Mouse (Mus musculus): ENCODE data around the gene Ccl2. TPM values are rescaled to one million over a fixed set of nuclear protein-coding genes. Genes with fewer than 3 reads are reported as not detected.
A peak's percentile ranks its signal among the peaks of the same experiment; 100 is the strongest.

Ccl2 gene
- polyA plus RNA-seq, 1 experiment from 2014 or later: 3.4 TPM

DNA sequence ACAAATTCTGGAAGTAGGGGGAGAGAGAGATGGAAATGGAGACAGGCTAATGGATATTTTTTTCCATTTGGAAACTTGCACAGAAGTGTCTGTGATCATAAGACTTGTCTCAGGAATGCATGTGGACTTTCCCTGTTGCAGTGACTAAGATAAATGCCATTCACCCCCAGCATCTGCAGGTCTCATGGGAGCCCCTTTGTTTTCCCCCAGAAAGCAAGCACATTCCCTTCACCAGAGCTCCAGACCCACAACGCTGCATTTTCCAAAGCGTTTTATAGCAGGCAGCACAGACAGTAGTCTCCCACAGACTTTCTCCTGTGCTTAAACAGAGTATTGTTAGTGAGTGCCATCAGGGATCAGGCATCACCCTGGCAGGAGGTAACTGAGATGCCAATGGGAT, 16.0 kb upstream of the Ccl2 start:
- 27% methylated on average over 2 of the region's 2 CpGs for WGBS
- no peaks in the 10 kb centered on the region for H3K9me3 ChIP-seq (ENCODE audit: control insufficient read depth)
- H3K36me3 ChIP-seq (ENCODE audit: control insufficient read depth, insufficient read depth): no peaks in the 10 kb centered on the region
- no peak overlapping the region for H3K4me2 ChIP-seq (replicated peaks; ENCODE audit: low read depth)
- no peaks in the 10 kb centered on the region for H3K27me3 ChIP-seq (replicated peaks; ENCODE audit: control insufficient read depth, insufficient read depth, low read length)
- no peak for ATAC-seq
- no peak overlapping the region for H3K9ac ChIP-seq (ENCODE audit: low read depth, low read length)
- TF ChIP-seq CTCF (IDR thresholded peaks at IDR 0.05; ENCODE audit: low read depth): no peak
- H3K4me3 ChIP-seq (ENCODE audit: low read depth, low read length): no peak overlapping the region
- H3K27ac ChIP-seq (ENCODE audit: low read depth, low read length): no peak overlapping the region
- H3K4me1 ChIP-seq (replicated peaks; ENCODE audit: control insufficient read depth, insufficient read depth, low read length): no peaks in the 10 kb centered on the region

DNA sequence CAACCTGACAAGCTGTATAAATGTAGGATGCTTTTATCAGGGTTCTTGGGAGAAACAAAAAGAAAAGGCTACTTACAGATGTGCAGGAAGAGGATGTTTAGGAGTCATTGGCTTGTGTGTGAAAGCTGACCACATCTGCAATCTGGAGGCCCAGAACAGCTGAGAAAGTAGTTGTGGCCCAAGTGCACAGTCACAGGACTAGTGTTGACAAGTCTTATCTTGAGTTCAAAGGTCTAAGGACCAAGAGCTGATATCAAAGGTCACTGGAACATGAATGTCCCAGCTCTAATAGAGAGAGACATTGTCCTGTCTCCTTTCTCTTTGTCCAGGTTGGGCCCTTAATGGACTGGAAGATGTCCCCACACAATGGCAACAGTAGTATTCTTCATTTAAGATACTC, 15.6 kb upstream of the Ccl2 start:
- Histone ChIP-seq H3K9me3 (ENCODE audit: control insufficient read depth) (no peaks in the 10 kb centered on the region), H3K4me1 (replicated peaks; ENCODE audit: control insufficient read depth, insufficient read depth, low read length) (no peaks in the 10 kb centered on the region), H3K27me3 (replicated peaks; ENCODE audit: control insufficient read depth, insufficient read depth, low read length) (no peaks in the 10 kb centered on the region), H3K9ac (ENCODE audit: low read depth, low read length) (no peak overlapping the region), H3K27ac (ENCODE audit: low read depth, low read length) (no peak overlapping the region), H3K4me3 (ENCODE audit: low read depth, low read length) (no peak overlapping the region), H3K36me3 (ENCODE audit: control insufficient read depth, insufficient read depth) (no peaks in the 10 kb centered on the region), H3K4me2 (replicated peaks; ENCODE audit: low read depth) (no peak overlapping the region)
- ATAC-seq: peak; percentile 63; the same call in 1 of the 2 replicates
- TF ChIP-seq CTCF (IDR thresholded peaks at IDR 0.05; ENCODE audit: low read depth): no peak

DNA sequence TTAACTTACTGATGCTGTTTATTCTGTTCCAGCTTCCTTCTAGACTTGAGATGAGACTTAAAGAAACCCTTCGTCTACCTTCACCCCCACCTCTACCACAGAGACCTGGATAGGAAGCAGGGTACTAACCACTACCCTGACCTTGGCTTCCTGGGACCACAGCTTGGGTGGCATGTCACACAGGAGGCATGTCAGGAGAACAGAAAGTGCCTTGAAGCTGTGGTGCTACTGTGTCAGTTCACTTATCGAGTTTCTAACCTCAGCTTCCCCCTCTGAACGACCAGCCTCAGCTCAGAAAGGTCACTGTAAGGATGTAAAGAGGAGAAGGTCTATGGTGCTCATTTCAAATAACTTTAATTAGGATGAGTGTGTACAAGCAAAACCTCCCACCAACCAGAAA, 14.0 kb upstream of the Ccl2 start:
- Histone ChIP-seq H3K4me3 (ENCODE audit: low read depth, low read length) (no peak overlapping the region), H3K27me3 (replicated peaks; ENCODE audit: control insufficient read depth, insufficient read depth, low read length) (no peaks in the 10 kb centered on the region), H3K4me1 (replicated peaks; ENCODE audit: control insufficient read depth, insufficient read depth, low read length) (no peaks in the 10 kb centered on the region), H3K4me2 (replicated peaks; ENCODE audit: low read depth) (no peak overlapping the region), H3K36me3 (ENCODE audit: control insufficient read depth, insufficient read depth) (no peaks in the 10 kb centered on the region), H3K27ac (ENCODE audit: low read depth, low read length) (no peak overlapping the region), H3K9ac (ENCODE audit: low read depth, low read length) (no peak overlapping the region), H3K9me3 (ENCODE audit: control insufficient read depth) (no peaks in the 10 kb centered on the region)
- 61% methylated on average over 3 of the region's 3 CpGs for WGBS
- TF ChIP-seq CTCF (IDR thresholded peaks at IDR 0.05; ENCODE audit: low read depth): no peak
- no peak for ATAC-seq

DNA sequence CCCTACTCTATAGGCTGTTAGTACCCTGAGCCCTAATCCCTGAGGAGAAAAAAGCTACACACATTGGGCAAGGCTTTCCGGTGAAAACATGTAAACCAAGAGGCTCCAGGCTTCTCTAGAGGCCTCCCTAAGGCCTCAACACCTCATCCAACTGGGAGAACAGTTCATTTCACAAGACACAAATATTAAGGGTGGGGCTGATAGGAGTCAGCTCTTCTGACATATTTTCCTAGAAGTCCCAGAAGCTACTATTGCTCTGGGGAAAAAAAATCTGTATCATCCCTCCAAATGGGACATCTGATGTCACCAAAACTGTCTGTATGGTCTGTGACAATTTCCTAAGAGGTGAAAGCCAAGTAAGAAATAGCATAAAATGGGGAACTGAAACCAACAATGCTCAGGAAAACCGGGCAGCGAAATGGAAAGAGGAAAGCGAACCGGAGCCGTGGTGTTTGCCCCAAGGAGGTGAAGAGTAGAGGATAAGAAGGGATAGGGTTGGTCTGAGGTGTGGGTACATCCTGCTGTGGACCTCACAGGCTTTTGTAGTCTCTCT, 12.8 kb upstream of the Ccl2 start:
- no peaks in the 10 kb centered on the region for H3K27me3 ChIP-seq (replicated peaks; ENCODE audit: control insufficient read depth, insufficient read depth, low read length)
- no peak overlapping the region for H3K4me3 ChIP-seq (ENCODE audit: low read depth, low read length)
- H3K4me2 ChIP-seq (replicated peaks; ENCODE audit: low read depth): no peak overlapping the region
- no peaks in the 10 kb centered on the region for H3K9me3 ChIP-seq (ENCODE audit: control insufficient read depth)
- no peak for ATAC-seq
- no peaks in the 10 kb centered on the region for H3K4me1 ChIP-seq (replicated peaks; ENCODE audit: control insufficient read depth, insufficient read depth, low read length)
- H3K9ac ChIP-seq (ENCODE audit: low read depth, low read length): no peak overlapping the region
- 92% methylated on average over 6 of the region's 6 CpGs for WGBS
- no peak overlapping the region for H3K27ac ChIP-seq (ENCODE audit: low read depth, low read length)
- TF ChIP-seq CTCF (IDR thresholded peaks at IDR 0.05; ENCODE audit: low read depth): no peak
- no peaks in the 10 kb centered on the region for H3K36me3 ChIP-seq (ENCODE audit: control insufficient read depth, insufficient read depth)

DNA sequence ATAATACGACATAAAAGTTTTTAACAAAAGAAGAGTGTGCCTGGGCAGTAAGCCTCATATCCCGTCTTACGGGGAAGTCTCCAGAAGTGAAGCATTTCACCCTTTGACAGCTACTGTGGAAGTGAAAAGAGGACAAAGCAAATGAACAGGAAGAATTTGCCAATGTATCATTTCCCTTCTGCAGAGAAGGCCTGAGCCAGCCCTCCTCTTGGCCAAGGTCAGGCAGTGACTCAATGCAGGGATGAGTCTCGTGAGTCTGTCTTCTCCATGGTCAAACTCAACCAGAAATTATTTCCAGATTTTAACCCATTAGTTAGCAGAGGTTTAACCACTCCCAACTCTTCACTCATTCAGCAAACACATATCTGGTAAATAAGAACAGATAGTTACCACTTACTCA, 11.6 kb upstream of the Ccl2 start:
- H3K4me3 ChIP-seq (ENCODE audit: low read depth, low read length): no peak overlapping the region
- no peak overlapping the region for H3K9ac ChIP-seq (ENCODE audit: low read depth, low read length)
- no peak for TF ChIP-seq CTCF (IDR thresholded peaks at IDR 0.05; ENCODE audit: low read depth)
- H3K36me3 ChIP-seq (ENCODE audit: control insufficient read depth, insufficient read depth): no peaks in the 10 kb centered on the region
- no peaks in the 10 kb centered on the region for H3K27me3 ChIP-seq (replicated peaks; ENCODE audit: control insufficient read depth, insufficient read depth, low read length)
- H3K4me2 ChIP-seq (replicated peaks; ENCODE audit: low read depth): no peak overlapping the region
- 77% methylated on average over 4 of the region's 4 CpGs for WGBS
- H3K27ac ChIP-seq (ENCODE audit: low read depth, low read length): no peak overlapping the region
- no peak for ATAC-seq
- H3K9me3 ChIP-seq (ENCODE audit: control insufficient read depth): no peaks in the 10 kb centered on the region
- no peaks in the 10 kb centered on the region for H3K4me1 ChIP-seq (replicated peaks; ENCODE audit: control insufficient read depth, insufficient read depth, low read length)

DNA sequence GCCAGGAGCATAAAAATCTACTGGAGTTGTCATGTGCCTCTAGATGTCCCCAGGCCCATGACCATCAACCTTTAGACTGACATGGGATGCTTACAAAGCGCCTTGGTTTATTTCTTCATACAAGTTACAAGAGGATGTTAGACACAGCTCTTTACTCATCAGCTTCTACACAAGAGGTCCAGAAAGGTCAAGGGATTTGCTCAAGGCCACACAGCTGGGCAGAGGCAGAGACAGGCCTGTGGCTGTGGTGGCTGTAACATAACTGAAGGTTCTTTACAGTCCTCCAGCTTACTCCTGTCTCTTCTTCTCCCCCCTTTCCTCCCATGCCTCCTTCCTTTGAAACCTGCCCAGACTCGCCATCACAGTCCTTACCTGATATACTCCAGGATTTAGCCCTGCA, 5.2 kb upstream of the Ccl2 start:
- Histone ChIP-seq H3K4me1 (replicated peaks; ENCODE audit: control insufficient read depth, insufficient read depth, low read length) (no peaks in the 10 kb centered on the region), H3K4me2 (replicated peaks; ENCODE audit: low read depth) (no peak overlapping the region), H3K36me3 (ENCODE audit: control insufficient read depth, insufficient read depth) (no peaks in the 10 kb centered on the region), H3K9me3 (ENCODE audit: control insufficient read depth) (no peaks in the 10 kb centered on the region), H3K9ac (ENCODE audit: low read depth, low read length) (no peak overlapping the region), H3K27ac (ENCODE audit: low read depth, low read length) (no peak overlapping the region), H3K27me3 (replicated peaks; ENCODE audit: control insufficient read depth, insufficient read depth, low read length) (no peaks in the 10 kb centered on the region), H3K4me3 (ENCODE audit: low read depth, low read length) (no peak overlapping the region)
- 80% methylated on average over 2 of the region's 2 CpGs for WGBS
- ATAC-seq: no peak
- no peak for TF ChIP-seq CTCF (IDR thresholded peaks at IDR 0.05; ENCODE audit: low read depth)

DNA sequence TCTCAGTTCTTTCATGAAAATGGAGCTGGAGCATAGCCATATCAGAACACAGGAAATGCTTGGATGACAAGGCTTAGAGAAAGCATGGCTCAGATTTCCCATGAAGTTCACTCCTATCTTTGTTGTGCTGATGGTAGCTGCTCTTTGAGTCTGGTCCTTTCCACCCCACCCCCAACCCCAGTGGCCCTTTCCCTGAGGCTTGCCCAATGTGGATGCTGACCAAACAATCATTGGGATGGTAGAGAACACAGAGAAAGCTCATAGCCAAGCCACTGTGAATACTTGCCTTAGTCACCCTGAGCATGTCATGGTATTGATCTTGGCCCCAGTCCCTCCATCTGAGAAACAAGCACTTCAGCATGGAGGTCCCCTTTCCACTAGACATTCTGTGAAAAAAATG, 3.2 kb upstream of the Ccl2 start:
- Histone ChIP-seq H3K4me2 (replicated peaks; ENCODE audit: low read depth) (no peak overlapping the region), H3K27ac (ENCODE audit: low read depth, low read length) (no peak overlapping the region), H3K4me1 (replicated peaks; ENCODE audit: control insufficient read depth, insufficient read depth, low read length) (no peaks in the 10 kb centered on the region)

More for the DNA sequence above, 3.2 kb upstream of the Ccl2 start:
- no peak for TF ChIP-seq CTCF (IDR thresholded peaks at IDR 0.05; ENCODE audit: low read depth)
- H3K36me3 ChIP-seq (ENCODE audit: control insufficient read depth, insufficient read depth): no peaks in the 10 kb centered on the region
- no peak for ATAC-seq
- no peak overlapping the region for H3K4me3 ChIP-seq (ENCODE audit: low read depth, low read length)
- H3K9ac ChIP-seq (ENCODE audit: low read depth, low read length): no peak overlapping the region
- no peaks in the 10 kb centered on the region for H3K9me3 ChIP-seq (ENCODE audit: control insufficient read depth)
- H3K27me3 ChIP-seq (replicated peaks; ENCODE audit: control insufficient read depth, insufficient read depth, low read length): no peaks in the 10 kb centered on the region

Data from intestine, postnatal 0 days (tissue).